Mouse (Mus musculus): Measurements from ENCODE around the gene Nup205.
A peak's percentile ranks its signal among the peaks of the same experiment; 100 is the strongest.
"Not testable (repeated sequence)": the region's sequence is repeated elsewhere in the genome, so short reads cannot be mapped to it uniquely, and the experiment has no call there.

Nup205 gene

DNA sequence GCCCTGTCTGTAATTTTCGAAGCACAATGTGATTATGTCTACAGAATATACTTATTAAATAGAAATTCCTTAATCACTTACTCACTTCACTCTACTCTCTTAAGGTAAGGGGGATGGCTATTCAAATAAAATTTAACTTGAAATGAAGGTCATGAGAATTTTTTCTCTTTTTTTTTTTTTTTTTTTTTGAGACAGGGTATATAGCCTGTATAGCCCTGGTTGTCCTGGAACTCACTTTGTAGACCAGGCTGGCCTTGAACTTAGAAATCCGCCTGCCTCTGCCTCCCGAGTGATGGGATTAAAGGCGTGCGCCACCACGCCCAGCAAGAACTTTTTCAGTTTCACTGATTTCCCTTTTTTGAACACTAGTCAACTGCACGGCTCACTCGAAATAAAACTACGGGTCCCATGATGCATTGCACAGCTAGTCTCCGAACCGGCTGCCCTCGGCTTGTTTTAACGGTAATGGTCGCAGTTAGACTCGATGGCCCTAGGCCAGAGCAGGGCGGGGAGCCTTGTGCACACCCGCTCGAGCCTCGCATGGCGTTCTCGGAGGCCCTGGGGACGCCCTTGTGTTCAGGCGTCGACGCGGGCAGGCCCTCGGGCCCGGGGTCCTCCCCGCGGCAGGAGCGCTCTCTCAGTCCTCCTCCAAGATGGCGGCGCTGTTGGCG is at the start of gene Nup205:
Nup205 (plus strand) TSS at position 443 of the 671 bp plus-strand sequence.
- DNase-seq: peak; percentile 89 to 93

DNA sequence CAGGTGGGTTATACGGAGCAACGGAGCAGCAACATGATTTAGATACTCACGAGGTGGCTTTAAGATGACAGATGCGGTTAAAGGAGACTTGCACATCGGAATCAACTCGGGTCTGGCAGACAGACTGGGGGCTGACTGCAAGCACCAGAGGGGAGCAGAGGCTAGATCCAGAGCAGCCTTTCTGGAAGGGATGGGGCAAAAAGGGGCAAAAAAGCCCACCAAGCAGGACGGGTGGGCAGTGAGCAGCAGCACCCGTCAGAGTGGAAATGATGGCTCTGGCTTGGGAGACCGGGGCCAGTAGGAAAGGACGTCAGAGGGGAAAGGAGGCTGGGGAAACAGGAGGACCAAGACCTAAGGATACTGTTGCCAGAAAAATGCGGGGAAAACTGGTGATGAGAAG is 44.4 kb upstream of the Nup205 start:
- DNase-seq: no peak

DNA sequence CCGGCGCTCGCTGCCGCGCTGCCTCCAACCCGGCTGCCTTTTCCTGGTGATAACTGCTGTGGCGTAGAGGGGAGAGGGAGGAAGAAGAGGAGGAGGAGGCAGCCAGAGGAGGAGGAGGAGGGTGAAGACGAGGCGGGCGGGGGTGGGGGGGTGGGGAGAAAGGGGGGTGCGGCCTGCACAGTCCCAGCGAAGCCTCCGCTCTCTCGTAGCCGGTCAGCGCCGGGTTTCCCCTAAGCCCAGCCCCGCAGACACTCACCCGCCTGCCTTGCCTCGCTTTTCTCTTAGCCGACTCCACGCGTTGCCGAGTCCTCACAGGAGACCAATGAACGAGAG is 44.0 kb upstream of the Nup205 start:
- no peak for DNase-seq

DNA sequence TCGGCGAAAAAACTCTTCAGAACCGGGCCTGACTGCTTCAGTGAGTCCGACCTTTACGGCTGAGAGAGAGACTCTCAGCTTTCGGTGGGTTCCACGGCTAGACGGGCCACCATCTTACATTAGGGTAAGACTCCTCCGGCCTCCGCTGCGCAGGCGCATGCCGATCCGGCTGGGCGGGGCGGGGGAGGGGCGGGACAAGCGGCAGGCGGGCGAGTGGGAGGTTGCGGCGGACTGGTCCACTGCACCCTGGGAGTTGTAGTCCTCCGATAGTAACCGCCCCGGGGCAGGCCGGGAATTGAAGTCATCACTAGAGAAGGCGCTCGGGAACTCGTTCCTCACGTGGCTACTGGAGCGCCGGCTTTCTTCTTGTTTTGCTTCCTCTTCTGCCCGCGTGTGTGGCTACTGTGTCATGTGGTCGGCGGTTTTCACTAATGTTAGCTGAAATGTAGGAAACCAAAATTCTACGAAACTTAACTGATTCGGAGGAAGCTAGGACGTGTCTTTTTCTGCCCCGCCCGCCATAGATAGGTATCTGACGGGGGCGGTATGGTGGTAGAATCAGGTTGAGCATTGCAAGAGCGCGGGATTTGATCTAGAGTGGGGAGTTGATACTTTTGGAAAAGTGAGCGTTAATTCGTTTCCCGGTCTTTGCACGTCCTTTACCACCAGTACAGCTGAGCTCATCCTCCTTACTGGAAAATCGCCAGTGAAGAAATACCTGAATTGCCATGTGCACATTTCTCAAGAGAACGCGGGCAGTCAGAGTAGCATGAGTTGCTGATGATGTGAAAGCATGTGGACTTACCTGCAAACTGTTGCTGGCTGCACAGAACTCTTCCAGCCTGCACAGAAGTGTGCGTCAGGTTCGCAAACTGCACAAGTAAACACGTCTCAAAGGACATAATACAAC is 43.4 kb upstream of the Nup205 start, which contains the start of gene Cnot4:
Cnot4 (minus strand) TSS at position 146 of the 910 bp plus-strand sequence.
- peak; percentile 98 to 100 for DNase-seq

DNA sequence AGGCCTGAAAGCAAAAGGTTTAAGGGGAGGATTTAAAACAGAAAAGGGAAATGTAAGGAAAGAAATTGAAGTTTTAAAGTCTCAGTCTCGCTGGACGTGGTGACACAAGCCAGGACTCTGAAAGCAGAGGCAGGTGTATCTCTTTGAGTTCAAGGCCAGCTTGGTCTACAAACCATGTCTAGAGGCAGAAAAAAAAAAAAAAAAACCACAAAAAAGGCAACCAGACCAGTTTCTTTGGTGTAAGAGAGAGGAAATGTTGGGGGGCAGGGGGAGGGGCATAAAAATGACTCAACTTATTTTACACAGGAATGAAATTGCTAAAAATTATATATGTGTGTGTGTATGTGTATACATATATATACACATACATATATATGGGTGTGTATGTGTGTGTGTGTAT is 42.4 kb upstream of the Nup205 start:
- DNase-seq: no peak

DNA sequence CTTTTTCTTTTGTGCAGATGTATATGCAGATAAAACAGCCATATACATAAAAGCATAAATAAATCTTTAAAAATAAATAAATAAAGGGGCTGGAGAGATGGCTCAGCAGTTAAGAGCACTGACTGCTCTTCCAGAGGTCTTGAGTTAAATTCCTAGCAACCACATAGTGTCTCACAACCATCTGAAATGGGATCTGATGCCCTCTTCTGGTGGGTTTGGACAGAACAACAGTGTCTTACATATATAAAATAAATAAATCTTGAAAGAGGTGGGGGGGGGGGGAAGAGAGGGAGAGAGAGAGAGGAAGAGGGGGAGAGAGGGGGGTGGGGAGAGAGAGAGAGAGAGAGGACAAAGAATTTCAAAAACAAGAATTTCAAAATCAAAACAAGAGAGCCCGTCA is 36.9 kb upstream of the Nup205 start:
- no peak for DNase-seq

DNA sequence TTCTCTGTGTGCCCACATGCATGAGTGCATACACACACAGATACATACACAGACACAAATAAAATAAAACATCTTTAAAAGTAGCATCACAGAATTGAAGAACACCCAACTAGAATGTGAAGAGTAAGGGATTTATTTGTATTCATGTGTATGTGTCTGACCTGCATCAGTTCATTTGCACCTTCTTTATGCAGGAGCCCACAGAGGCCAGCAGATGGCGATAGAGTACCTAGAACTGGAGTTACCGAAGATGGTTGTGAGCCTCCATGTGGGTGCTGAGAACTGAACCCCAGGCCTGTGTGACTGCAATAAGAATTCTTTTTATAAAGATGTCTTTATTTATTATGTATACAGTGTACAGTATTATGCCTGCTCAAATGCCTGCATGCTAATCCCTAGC is 31.7 kb upstream of the Nup205 start:
- DNase-seq: no peak

DNA sequence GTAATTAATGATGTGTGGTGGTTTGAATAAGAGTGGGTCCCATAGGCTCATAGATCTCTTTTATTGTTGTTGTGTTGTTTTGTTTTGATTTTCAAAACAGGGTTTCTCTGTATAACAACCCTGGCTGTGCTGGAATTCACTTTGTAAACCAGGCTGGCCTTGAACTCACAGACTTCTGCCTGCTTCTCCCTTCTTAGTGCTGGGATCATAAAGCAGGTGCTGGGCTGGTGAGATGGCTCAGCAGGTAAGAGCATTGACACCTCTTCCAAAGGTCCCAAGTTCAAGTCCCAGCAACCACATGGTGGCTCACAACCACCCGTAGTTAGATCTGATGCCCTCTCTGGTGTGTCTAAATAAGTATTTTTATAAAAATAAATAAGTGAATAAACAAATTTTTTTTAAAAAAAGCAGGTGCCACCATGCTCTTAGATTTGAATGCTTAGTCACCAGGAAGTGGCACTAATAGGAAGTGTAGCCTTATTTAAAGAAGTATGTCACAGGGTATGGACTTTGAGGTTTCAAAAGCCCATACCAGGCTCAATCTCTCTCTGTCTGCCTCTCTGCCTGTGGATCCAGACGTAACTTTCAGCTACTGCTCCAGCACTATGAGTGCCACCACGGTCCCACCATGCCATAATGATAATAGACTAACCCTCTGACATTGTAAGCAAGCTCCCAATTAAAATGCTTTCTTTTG is 29.3 kb upstream of the Nup205 start:
- DNase-seq: no peak

DNA sequence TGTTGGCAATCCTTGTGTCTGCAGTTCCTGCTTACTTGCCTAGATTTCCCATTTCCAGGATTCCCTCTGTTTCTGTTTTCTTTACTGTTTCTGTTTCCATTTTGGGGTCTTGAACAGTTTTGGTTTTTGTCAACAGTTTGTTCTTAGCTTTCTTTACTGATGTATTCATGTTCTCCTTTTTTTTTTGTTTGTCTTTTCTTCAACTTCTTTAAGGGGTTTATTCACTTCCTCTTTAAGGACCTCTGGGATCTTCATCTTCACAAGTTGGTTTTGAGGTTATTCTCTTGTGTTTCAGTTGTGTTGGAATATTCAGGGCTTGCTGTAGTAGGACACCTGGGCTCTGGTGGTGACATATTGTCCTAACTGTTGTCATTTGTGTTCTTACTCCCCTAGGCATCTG is 22.7 kb upstream of the Nup205 start:
- DNase-seq: no peak

DNA sequence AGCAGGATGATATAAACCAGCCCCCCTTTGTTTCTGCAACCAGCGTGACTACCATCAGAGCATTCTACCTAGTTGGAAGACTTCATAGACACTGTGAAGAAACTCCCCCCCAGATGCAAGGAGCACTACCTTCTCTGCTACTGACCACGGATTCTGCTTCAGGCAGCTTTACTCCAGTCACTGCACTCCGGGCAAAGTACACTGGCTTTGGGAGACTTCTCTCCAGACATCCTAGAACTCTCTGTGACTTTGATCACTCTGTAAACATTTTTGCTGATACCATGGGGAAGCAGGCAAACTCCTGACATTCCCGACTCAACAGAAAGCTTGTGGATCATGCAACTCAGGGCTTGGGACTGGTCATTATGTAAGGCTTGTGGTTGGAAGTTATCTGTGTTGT is 8.0 kb upstream of the Nup205 start:
- DNase-seq: no peak

DNA sequence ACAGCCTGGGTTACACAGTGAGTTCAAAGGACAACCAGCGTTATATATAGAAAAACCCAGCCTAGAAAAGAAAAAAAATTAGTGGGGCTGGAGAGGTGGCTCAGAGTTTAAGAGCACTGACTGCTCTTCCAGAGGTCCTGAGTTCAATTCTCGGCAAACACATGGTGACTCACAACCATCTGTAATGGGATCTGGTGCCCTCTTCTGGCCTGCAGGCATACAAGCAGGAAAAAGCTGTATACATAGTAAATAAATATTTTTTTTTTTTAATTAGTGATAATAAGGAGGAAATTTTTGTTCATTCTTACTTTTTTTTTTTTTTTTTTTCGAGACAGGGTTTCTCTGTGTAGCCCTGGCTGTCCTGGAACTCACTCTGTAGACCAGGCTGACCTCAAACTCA is 5.2 kb upstream of the Nup205 start:
- not testable (repeated sequence) for DNase-seq

DNA sequence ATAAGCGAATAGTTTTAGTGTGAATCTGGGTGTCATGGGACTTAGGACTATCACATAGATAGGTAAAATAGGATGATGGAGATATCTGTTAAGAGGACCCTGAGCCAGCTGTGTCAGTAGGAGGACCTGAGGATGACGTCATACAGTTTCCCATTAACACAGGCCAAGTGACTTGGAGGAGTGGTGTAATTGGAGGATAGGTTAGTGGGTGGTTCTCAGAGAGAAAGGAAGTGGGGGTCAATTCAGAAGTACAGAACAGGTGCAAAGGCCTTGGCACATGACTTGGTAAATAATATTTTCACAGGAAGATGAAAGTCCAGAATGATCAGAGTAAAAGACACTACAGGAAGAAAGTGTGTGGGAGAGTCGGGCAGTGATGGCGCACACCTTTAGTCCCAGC is 4.0 kb upstream of the Nup205 start:
- DNase-seq: no peak

DNA sequence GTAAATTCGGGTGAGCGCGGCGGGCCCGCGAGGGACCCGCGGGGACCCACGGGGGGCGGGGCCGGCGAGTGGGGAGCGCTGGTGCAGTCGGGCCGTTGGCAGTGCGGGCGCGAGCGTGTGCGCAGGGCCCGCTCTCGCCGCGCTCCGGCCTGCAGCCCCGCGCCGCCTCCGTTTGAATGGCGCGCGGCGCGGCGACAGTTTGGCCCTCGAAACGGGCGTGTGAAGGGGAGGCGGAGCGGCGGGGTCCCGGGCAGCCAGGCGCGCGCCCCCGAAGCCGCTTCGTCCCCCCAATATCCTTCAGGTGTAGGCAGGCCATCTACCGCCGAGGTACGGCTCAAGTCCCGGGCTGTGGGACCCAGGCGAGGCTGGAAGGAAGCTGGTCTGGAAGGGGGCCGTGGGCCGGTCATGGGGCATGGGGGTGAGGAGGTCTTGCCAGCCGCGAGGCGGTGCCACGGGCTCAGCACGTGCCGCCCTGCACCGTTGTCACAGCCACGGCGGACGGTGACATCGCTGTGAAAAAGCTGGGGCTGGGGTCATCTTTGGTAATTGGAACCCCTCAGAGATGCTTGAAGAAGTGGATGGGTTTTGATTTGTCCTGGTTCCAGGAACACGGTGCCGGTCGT is 540 bp downstream of the Nup205 start:
- DNase-seq: peak in 1 of 2 experiments; percentile 62

DNA sequence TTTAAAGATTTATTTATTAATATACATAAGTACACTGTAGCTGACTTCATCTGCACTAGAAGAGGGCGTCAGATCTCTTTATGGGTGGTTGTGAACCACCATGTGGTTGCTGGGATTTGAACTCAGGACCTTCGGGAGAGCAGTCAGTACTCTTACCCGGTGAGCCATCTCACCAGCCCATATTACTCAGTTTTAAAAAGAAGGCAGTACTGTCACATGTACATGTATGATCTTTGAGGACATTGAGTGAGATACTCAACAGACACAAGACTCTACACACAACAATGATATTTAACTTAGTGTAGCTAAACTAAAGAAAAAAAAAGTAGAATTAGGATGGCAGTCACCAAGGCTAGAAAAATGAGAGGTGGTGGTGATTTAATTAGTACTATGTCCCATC is 2.1 kb downstream of the Nup205 start:
- not testable (repeated sequence) for DNase-seq

DNA sequence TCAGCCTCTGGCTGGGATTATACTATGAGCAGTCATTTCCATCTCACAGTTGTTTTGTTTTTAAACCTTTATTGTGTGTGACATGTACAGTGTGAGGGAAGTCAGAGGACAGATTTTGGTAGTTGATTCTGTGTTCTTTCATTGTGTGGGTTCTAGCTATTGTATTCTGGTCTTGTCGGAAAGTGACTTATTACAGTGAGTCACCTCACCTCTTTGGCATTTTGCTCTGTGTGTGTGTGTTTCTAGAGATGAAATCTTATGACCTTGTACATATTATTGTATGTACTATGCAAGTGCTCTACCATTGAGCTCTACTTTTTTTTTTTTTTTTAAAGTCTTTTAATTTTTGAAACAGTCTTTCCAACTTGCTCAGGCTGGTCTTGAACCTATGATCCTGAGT is 7.6 kb downstream of the Nup205 start:
- DNase-seq: no peak

DNA sequence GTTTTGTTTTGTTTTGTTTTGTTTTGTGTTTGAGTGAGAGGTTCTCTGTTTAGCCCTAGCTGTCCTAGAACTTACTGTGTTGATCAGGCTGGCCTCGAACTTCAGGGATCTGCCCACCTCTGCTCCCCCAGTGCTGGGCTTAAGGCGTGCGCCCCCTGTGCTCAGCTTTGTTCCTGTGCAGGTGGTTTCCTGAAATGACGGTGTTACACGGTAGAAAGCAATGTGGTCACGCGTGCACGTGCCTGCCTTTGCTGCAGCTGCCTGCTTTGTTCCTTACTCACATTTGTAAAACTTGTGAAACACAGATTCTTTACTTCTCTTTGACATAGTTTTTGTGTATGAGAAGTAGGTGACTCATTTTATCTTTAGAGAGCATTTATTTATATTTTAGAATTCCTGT is 14.0 kb downstream of the Nup205 start:
- no peak for DNase-seq

DNA sequence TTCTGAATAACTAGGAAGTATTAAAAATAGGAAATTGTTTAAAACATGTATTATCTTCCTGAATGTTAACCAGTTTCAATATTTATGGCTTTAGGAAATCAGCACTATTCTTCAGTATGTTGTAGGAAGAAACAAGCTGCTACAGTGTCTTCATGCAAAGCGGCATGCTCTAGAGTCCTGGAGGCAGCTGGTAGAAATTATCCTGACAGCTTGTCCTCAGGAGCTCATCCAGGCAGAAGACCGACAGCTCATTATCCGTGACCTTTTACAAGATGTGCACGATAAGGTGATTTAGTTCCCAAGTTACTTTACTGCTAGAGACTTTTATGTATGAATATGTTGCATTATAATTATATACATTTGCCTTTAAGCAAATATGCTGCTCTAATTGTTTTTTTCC is 48.5 kb downstream of the Nup205 start:
- no peak for DNase-seq

DNA sequence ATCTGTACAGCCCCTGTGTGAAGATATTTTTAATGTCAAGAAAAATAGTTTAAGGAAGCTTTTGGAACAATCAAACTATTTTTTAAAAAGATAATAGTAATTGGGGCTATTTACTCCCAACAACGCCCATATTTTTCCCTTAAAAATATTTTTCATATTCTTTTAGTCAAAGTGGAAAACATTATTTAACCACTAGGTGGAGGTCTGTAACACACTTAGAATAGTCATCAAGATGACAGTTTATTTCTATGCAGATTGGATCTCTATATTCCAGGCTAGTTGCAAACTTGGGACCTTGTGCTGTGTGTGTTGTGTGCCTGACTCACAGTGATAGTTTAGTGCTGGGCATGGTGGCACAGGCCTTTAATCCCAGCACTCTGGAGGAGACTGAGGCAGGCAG is 52.2 kb downstream of the Nup205 start:
- no peak for DNase-seq

DNA sequence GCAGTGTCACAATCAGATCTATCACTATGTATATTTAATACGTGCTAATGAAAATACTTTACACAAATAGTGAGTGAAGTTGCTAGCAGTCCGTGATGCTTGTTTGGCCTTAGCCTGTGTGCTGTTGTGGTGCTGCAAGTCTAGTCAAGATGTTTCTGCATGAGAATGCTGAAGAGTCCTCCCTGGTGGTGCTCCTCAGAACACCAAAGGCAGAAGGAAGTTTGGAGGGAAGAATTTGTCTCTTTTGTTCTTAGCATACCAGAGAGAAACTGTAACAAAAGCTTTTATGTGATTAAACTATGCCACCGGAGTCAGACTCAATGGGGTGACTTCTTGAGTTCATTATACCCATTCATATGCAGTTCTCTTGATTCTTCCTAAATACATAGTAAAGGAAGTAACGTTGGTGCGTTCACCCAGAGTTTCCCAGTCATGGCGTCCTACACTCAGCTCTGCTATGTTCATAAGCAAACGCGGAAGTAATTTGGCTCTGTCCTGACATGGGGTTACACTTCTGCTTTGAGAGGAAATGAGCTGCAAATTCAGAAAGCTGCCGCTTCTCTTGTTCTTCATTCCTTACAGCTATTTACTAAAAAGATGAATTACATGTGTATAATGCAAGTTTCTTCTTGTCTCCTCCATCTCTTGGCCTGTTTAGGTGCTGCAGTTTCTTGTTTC is 59.0 kb downstream of the Nup205 start:
- no peak for DNase-seq

DNA sequence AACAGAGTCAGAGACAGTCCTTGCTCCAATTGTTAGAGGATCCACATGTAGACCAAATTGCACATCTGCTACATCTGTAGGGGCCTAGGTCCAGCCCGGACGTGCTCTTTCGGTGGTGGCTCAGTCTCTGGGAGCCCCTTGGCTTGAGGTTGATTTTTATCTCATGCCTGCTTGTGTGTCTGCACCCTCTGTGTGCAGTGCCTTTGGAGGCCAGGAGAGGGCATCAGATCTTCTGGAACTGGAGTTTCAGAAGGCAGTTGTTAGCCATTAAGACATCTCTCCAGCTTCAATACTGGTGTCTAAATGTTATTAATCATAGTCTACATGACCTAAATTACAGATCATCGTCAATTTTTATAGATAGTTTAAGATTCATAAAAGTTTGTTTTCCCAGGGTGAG is 66.0 kb downstream of the Nup205 start:
- no peak for DNase-seq

DNA sequence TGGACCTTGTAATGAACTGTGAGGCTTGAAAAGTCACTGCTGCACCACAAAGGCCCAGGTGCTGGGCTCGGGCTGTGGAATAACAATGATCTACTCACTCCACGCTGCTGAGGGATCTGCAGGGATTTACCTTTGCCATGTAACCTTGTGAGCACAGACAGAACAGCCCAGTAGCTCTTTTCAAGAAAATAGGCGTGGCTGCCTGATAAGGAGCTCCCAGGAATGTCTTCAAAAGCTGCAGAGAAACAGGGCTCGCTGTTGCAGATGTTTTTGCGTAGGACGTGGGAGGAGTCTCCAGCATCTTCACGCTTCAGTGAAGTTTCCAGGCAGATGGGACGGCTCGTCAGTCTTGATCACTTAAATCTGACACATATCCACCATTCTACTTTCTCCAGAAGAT is 66.8 kb downstream of the Nup205 start:
- DNase-seq: no peak

DNA sequence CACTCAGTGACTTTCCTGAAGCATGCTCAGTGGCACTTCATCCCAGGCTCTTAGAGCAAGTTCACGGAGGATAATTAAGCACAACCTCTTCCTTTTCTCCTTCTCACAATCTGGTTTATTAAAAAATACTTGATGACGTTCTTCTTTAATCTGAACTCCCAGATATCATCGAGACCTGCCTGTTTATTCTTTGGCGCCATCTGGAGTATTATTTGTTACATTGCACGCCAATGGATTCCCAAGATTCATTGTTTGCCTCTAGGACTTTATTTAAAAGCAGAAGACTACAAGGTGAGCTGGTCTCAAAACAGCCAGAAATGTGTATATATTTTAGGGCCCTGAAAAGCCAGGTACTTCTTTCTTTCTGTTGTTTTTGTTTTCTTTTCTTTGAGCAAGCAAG is 67.9 kb downstream of the Nup205 start:
- no peak for DNase-seq
